Mouse (Mus musculus) stomach, postnatal 0 days (tissue): ENCODE measurements around the gene Serpinh1. TPM values are rescaled to one million over a fixed set of nuclear protein-coding genes. Genes with fewer than 3 reads are reported as not detected.
A peak's percentile ranks its signal among the peaks of the same experiment; 100 is the strongest.

Experiments used
- ATAC-seq: fragments of 200-750 bp; cut with Nextera tagmentation; 2 replicates; pipeline ENCODE4 v1.8.0; 2017; ENCODE audit not compliant: low FRiP score, low TSS enrichment
- DNase-seq: peaks from one replicate; pipeline ENCODE4 v3.0.0-alpha.2; 2016; ENCODE audit warnings: low spot score
- H3K27ac ChIP-seq: fragments of 300-500 bp; sonication (generic); replicated peaks from 2 replicates; pipeline ENCODE4 v1.5.1; 2014; ENCODE audit warnings: mild to moderate bottlenecking, control low read depth
- H3K27me3 ChIP-seq: fragments of 300-500 bp; sonication (generic); 2 replicates; pipeline ENCODE4 v1.6.1; 2014; ENCODE audit warnings: low read length; ENCODE audit not compliant: control insufficient read depth, insufficient read depth
- H3K36me3 ChIP-seq: fragments of 300-500 bp; sonication (generic); 2 replicates; pipeline ENCODE4 v1.6.1; 2014; ENCODE audit warnings: low read length, mixed read lengths; ENCODE audit not compliant: control insufficient read depth, insufficient read depth
- H3K4me1 ChIP-seq: fragments of 300-500 bp; sonication (generic); replicated peaks from 2 replicates; pipeline ENCODE4 v1.6.1; 2014; ENCODE audit warnings: antibody characterized with exemption; ENCODE audit not compliant: control insufficient read depth, insufficient read depth
- H3K4me2 ChIP-seq: fragments of 300-500 bp; sonication (generic); replicated peaks from 2 replicates; pipeline ENCODE4 v1.6.1; 2014; ENCODE audit warnings: low read depth, mild to moderate bottlenecking, control low read depth, moderate library complexity
- H3K4me3 ChIP-seq: fragments of 300-500 bp; sonication (generic); 2 replicates; pipeline ENCODE4 v1.5.1; 2014; ENCODE audit warnings: low read depth, low read length, control low read depth
- H3K9ac ChIP-seq: fragments of 300-500 bp; sonication (generic); 2 replicates; pipeline ENCODE4 v1.6.1; 2014; ENCODE audit warnings: mild to moderate bottlenecking, low read length, control low read depth, mixed read lengths
- H3K9me3 ChIP-seq: fragments of 300-500 bp; sonication (generic); 2 replicates; pipeline ENCODE4 v1.6.1; 2016; ENCODE audit warnings: low read length; ENCODE audit not compliant: control insufficient read depth
- CTCF ChIP-seq: IDR thresholded peaks from 2 replicates; pipeline ENCODE4 v1.5.1; 2016; ENCODE audit warnings: antibody characterized with exemption, low read depth, mild to moderate bottlenecking, moderate library complexity
- EP300 ChIP-seq: optimal IDR thresholded peaks from 2 replicates; pipeline ENCODE3; 2016; ENCODE audit warnings: antibody characterized with exemption
- WGBS: fragments of 180-500 bp; shearing (Covaris S2); extraction: QIAGEN DNeasy Blood & Tissue Kit; methylation state at CpG from one replicate; pipeline ENCODE4 v1.1.7; 2014; 5-methylcytosine and 5-hydroxymethylcytosine counted together
- polyA plus RNA-seq: library from polyadenylated mRNA; unstranded; fragments of >200 nt; fragmentation: Nextera tagmentation; extraction: Ambion mirVana; gene quantifications from 2 replicates; pipeline ENCODE4 v1.2.1, GENCODE M21; 2015

Serpinh1 gene
- polyA plus RNA-seq, 1 experiment from 2014 or later: 433 TPM

- Histone ChIP-seq H3K27ac (no peak overlapping the region), H3K36me3 (no peaks in the 10 kb centered on the region), H3K9me3 (no peaks in the 10 kb centered on the region), H3K9ac (no peak overlapping the region), H3K4me1 (no peaks in the 10 kb centered on the region), H3K4me2 (no peak overlapping the region), H3K4me3 (no peak overlapping the region), H3K27me3 (no peaks in the 10 kb centered on the region)
- WGBS: 65% methylated on average over 4 of the region's 4 CpGs
- no peak for DNase-seq
- TF ChIP-seq CTCF (no peak), EP300 (no peak)
- ATAC-seq: no peak
Observed at GRCm38 (mm10) chr7:99395385-99395784, 42.3 kb upstream of the Serpinh1 start.

- H3K36me3 ChIP-seq: no peaks in the 10 kb centered on the region
- no peak overlapping the region for H3K9ac ChIP-seq
- H3K4me1 ChIP-seq: no peaks in the 10 kb centered on the region
- peak overlapping the region; percentile 40 for H3K27ac ChIP-seq
- no peaks in the 10 kb centered on the region for H3K27me3 ChIP-seq
- no peaks in the 10 kb centered on the region for H3K9me3 ChIP-seq
- no peak overlapping the region for H3K4me2 ChIP-seq
- TF ChIP-seq EP300: no peak
- TF ChIP-seq CTCF: no peak
- no peak for DNase-seq
- WGBS: 52% methylated on average over 13 of the region's 13 CpGs
- ATAC-seq: no peak
- no peak overlapping the region for H3K4me3 ChIP-seq
Observed at GRCm38 (mm10) chr7:99393711-99394325, 40.8 kb upstream of the Serpinh1 start.

GRCm38 (mm10) chr7:99392696-99393095, 39.7 kb upstream of the Serpinh1 start:
- 55% methylated on average over 2 of the region's 2 CpGs for WGBS
- Histone ChIP-seq H3K4me2 (no peak overlapping the region), H3K9ac (no peak overlapping the region), H3K4me1 (no peaks in the 10 kb centered on the region), H3K4me3 (no peak overlapping the region), H3K27me3 (no peaks in the 10 kb centered on the region), H3K36me3 (no peaks in the 10 kb centered on the region), H3K9me3 (no peaks in the 10 kb centered on the region), H3K27ac (no peak overlapping the region)
- ATAC-seq (no peak), DNase-seq (no peak)
- TF ChIP-seq EP300 (no peak), CTCF (no peak)

- ATAC-seq: no peak
Observed at GRCm38 (mm10) chr7:99390559-99390958, 37.5 kb upstream of the Serpinh1 start.

GRCm38 (mm10) chr7:99387356-99387755, 34.3 kb upstream of the Serpinh1 start:
- Histone ChIP-seq H3K9me3 (no peaks in the 10 kb centered on the region), H3K4me1 (peaks cover 5% of the 10 kb centered on the region; the same call in 1 of the 2 replicates), H3K27me3 (no peaks in the 10 kb centered on the region), H3K4me2 (no peak overlapping the region), H3K4me3 (no peak overlapping the region), H3K36me3 (no peaks in the 10 kb centered on the region), H3K9ac (no peak overlapping the region), H3K27ac (no peak overlapping the region)
- no peak for ATAC-seq
- no peak for DNase-seq
- 91% methylated on average over 5 of the region's 5 CpGs for WGBS
- TF ChIP-seq CTCF: no peak
- TF ChIP-seq EP300: no peak

More at GRCm38 (mm10) chr7:99390559-99390958, 37.5 kb upstream of the Serpinh1 start:
- Histone ChIP-seq H3K9me3 (no peaks in the 10 kb centered on the region), H3K4me1 (no peaks in the 10 kb centered on the region), H3K4me3 (no peak overlapping the region), H3K27ac (no peak overlapping the region), H3K9ac (no peak overlapping the region), H3K4me2 (no peak overlapping the region), H3K36me3 (no peaks in the 10 kb centered on the region), H3K27me3 (no peaks in the 10 kb centered on the region)
- no peak for DNase-seq
- no peak for TF ChIP-seq CTCF
- no peak for TF ChIP-seq EP300
- 56% methylated on average over 4 of the region's 4 CpGs for WGBS

- Histone ChIP-seq H3K27me3 (no peaks in the 10 kb centered on the region), H3K9ac (no peak overlapping the region), H3K27ac (no peak overlapping the region), H3K36me3 (no peaks in the 10 kb centered on the region), H3K9me3 (no peaks in the 10 kb centered on the region), H3K4me2 (no peak overlapping the region), H3K4me1 (peaks cover 5% of the 10 kb centered on the region; the same call in 1 of the 2 replicates), H3K4me3 (no peak overlapping the region)
- TF ChIP-seq CTCF: no peak
- no peak for TF ChIP-seq EP300
- no peak for ATAC-seq
- no peak for DNase-seq
- 87% methylated on average over 4 of the region's 4 CpGs for WGBS
Observed at GRCm38 (mm10) chr7:99386811-99387210, 33.8 kb upstream of the Serpinh1 start.
